Mouse (Mus musculus) forebrain, embryonic 15.5 days (tissue): ENCODE data around the gene Hspa8. TPM values are rescaled to one million over a fixed set of nuclear protein-coding genes. Genes with fewer than 3 reads are reported as not detected.
"Not testable (repeated sequence)": the region's sequence is repeated elsewhere in the genome, so short reads cannot be mapped to it uniquely, and the experiment has no call there.

Experiments
- ATAC-seq: fragments of 200-750 bp; cut with Nextera tagmentation; replicated peaks from 2 replicates; pipeline ENCODE4 v1.8.0; 2017; ENCODE audit warnings: mild to moderate bottlenecking, moderate TSS enrichment, moderate library complexity
- H3K27ac ChIP-seq: fragments of 300-500 bp; sonication (generic); replicated peaks from 2 replicates; pipeline ENCODE4 v1.5.1; 2015; ENCODE audit warnings: mild to moderate bottlenecking, inconsistent platforms
- H3K27me3 ChIP-seq: fragments of 300-500 bp; sonication (generic); 2 replicates; pipeline ENCODE4 v1.6.1; 2015; ENCODE audit warnings: inconsistent platforms
- H3K36me3 ChIP-seq: fragments of 300-500 bp; sonication (generic); 2 replicates; pipeline ENCODE4 v1.6.1; 2015; ENCODE audit warnings: mild to moderate bottlenecking, inconsistent platforms
- H3K4me1 ChIP-seq: fragments of 300-500 bp; sonication (generic); 2 replicates; pipeline ENCODE4 v1.6.1; 2015; ENCODE audit warnings: inconsistent platforms
- H3K4me2 ChIP-seq: fragments of 300-500 bp; sonication (generic); replicated peaks from 2 replicates; pipeline ENCODE4 v1.6.1; 2015; ENCODE audit warnings: mild to moderate bottlenecking, inconsistent platforms
- H3K4me3 ChIP-seq: fragments of 300-500 bp; sonication (generic); 2 replicates; pipeline ENCODE4 v1.5.1; 2015; ENCODE audit warnings: mild to moderate bottlenecking, inconsistent platforms
- H3K9ac ChIP-seq: fragments of 300-500 bp; sonication (generic); replicated peaks from 2 replicates; pipeline ENCODE4 v1.6.1; 2015; ENCODE audit warnings: mild to moderate bottlenecking, inconsistent platforms
- H3K9me3 ChIP-seq: fragments of 300-500 bp; sonication (generic); 2 replicates; pipeline ENCODE4 v1.6.1; 2016; ENCODE audit warnings: inconsistent platforms
- WGBS: fragments of 180-500 bp; shearing (Covaris S2); methylation state at CpG from one replicate; pipeline ENCODE4 v1.1.7; 2015; ENCODE audit warnings: mixed read lengths; 5-methylcytosine and 5-hydroxymethylcytosine counted together
- polyA plus RNA-seq: library from polyadenylated mRNA; unstranded; fragments of >200 nt; fragmentation: Nextera tagmentation; extraction: Ambion mirVana; gene quantifications from 2 replicates; pipeline ENCODE4 v1.2.1, GENCODE M21; 2015

Hspa8 gene
- polyA plus RNA-seq, 1 experiment from 2014 or later = 3,198 TPM

DNA sequence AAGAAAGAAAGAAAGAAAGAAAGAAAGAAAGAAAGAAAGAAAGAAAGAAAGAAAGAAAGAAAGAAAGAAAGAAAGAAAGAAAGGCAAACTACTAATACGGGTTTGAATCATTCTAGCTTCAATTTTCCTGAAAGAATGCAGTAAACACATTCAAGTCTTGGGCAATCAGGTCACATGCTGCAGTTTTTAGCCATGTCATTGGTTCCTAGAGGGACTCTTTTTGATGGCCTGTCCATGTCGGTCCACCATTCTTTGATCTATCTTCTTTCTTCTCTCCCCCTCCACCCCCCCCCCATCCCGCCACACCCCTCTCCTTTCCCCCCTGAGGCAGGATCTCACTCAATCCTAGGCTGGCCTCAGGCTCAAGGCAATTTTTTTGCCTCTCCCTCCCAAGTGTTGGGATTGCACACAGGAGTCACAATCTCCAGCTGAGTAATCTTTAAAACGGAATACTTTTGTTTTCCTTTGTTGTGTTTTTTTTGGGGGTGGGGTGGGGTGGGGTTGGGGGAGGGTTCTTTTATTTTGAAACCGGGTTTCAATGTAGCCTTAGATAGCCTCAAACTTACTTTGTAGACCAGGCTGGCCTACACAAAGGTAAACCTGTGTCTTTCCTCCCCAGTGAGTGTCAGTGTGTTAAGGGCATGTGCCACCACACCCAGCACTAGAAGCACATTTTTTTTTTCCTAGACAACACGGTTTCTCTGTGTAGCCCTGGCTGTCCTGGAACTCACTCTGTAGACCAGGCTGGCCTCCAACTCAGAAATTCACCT, 8.7 kb upstream of the Hspa8 start:
- no peak overlapping the region for H3K9ac ChIP-seq
- no peak overlapping the region for H3K4me2 ChIP-seq
- no peak for ATAC-seq
- H3K27me3 ChIP-seq = no peaks in the 10 kb centered on the region
- WGBS = 67% methylated on average over 6 of the region's 6 CpGs
- no peak overlapping the region for H3K27ac ChIP-seq
- H3K4me3 ChIP-seq = no peak overlapping the region
- H3K9me3 ChIP-seq = no peaks in the 10 kb centered on the region
- H3K36me3 ChIP-seq = no peaks in the 10 kb centered on the region
- H3K4me1 ChIP-seq = no peaks in the 10 kb centered on the region

DNA sequence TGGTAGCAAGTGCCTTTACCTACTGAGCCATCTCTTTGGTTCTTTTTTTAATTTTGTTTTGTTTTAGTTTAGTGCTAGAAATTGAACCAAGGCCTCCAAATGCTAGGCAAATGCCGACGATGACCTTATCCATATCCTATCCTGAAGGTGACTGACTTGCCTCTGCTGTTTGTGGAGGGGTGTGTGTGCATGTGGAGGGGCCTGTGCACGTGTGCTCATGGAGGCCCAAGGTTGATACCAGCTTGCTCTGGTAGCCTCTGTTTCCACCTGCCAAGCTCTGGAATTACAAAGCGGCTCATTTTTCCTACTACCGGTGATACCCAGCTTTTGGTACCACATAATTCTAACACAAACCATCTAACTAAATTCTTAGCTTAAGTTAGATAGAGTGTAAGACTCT, 7.2 kb upstream of the Hspa8 start:
- no peak for ATAC-seq
- Histone ChIP-seq H3K27ac (no peak overlapping the region), H3K4me1 (no peaks in the 10 kb centered on the region), H3K4me3 (no peak overlapping the region), H3K9ac (no peak overlapping the region), H3K27me3 (no peaks in the 10 kb centered on the region), H3K9me3 (no peaks in the 10 kb centered on the region), H3K36me3 (no peaks in the 10 kb centered on the region), H3K4me2 (no peak overlapping the region)
- WGBS = 99% methylated on average over 5 of the region's 5 CpGs

DNA sequence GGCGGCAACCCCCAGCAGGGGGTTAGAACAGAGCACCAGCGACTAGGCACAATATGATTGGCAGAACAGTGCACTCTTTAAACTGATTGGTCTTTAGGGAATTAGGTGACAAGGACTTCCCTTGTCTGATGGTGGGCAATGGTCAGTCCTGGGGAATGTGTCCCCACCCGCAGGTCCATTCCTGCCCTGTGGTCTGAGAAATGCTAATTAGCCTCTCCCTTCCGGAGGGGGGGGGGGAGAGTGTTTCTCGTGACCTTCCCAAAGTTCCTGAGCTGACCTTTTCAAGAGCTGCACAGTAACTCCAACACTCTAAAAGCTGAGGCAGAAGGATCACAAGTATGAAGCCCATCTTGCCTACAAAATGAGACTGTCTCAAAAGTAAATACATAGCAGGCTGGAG, 6.5 kb upstream of the Hspa8 start:
- no peak overlapping the region for H3K4me2 ChIP-seq
- H3K27ac ChIP-seq = no peak overlapping the region
- H3K4me1 ChIP-seq = peaks cover 4% of the 10 kb centered on the region
- H3K9me3 ChIP-seq = no peaks in the 10 kb centered on the region
- no peak for ATAC-seq
- H3K9ac ChIP-seq = no peak overlapping the region
- no peaks in the 10 kb centered on the region for H3K27me3 ChIP-seq
- no peak overlapping the region for H3K4me3 ChIP-seq
- H3K36me3 ChIP-seq = no peaks in the 10 kb centered on the region
- 42% methylated on average over 5 of the region's 5 CpGs for WGBS

DNA sequence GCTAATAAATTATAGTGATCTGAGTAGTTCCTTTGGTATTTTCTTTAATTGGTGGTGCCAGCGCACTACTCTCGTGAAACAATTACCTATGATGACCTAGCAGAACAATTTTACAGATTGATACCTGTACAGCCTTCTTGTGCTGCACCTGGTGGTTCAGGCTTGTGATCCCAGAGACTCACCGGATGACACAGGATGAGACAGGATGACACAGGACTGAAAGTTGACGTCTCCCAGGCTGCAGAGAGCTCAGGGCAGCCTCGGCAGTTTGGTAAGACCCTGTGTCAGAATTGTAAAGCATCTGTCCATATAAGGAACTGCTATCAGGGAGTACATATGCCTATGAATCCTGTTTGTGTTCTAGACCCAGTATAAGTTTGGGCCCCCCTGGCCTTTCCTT, 5.9 kb upstream of the Hspa8 start:
- H3K36me3 ChIP-seq = no peaks in the 10 kb centered on the region
- H3K9ac ChIP-seq = no peak overlapping the region
- H3K4me3 ChIP-seq = no peak overlapping the region
- H3K4me1 ChIP-seq = peaks cover 10% of the 10 kb centered on the region
- no peak overlapping the region for H3K4me2 ChIP-seq
- WGBS = 79% methylated on average over 5 of the region's 5 CpGs
- no peaks in the 10 kb centered on the region for H3K9me3 ChIP-seq
- H3K27ac ChIP-seq = no peak overlapping the region
- H3K27me3 ChIP-seq = no peaks in the 10 kb centered on the region
- no peak for ATAC-seq

DNA sequence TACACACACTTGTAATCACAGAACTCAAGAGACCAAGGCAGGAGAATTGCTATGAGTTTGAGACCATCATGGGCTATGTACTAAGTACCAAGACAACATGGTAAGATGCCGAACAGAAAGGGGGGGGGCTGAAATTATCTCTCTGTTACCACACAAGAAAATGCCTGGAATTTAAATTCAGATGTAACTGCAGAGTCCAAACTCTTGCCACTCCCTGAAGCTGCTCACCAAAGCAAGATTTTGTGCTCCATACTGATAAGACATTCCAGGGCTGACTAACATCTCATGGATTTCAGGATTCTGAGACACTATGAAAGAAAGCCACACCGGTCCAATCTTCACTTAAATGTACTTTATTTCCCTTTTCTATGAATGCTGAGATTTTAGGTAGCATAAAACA, 5.2 kb upstream of the Hspa8 start:
- no peak overlapping the region for H3K4me3 ChIP-seq
- H3K9ac ChIP-seq = no peak overlapping the region
- H3K4me1 ChIP-seq = peaks cover 11% of the 10 kb centered on the region
- no peaks in the 10 kb centered on the region for H3K36me3 ChIP-seq
- no peak overlapping the region for H3K27ac ChIP-seq
- 82% methylated on average over 2 of the region's 2 CpGs for WGBS
- H3K9me3 ChIP-seq = no peaks in the 10 kb centered on the region
- ATAC-seq = no peak
- H3K27me3 ChIP-seq = no peaks in the 10 kb centered on the region
- no peak overlapping the region for H3K4me2 ChIP-seq

DNA sequence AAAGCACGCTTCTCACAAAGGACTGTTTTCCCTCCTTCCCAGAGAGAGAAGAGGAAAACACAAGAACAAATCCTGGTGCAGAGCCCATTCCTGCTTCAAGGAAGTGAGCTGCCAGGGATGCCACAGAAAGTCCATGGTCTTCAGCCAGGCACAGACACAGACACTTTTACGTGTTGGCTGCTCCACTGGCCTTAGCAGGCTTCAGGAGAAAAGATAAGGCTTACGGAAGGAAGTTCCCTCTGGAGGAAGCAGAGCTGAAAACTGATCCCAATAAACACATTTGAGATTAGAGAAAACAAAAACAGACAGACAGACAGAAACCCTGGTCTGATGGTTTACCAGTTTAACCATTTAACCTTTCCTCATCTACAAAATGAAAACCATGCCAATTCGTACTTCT, 4.7 kb upstream of the Hspa8 start:
- H3K4me3 ChIP-seq = no peak overlapping the region
- H3K4me2 ChIP-seq = no peak overlapping the region
- no peak overlapping the region for H3K27ac ChIP-seq
- peaks cover 11% of the 10 kb centered on the region for H3K4me1 ChIP-seq
- no peaks in the 10 kb centered on the region for H3K27me3 ChIP-seq
- ATAC-seq = no peak
- H3K36me3 ChIP-seq = no peaks in the 10 kb centered on the region
- 78% methylated on average over 4 of the region's 4 CpGs for WGBS
- no peak overlapping the region for H3K9ac ChIP-seq
- H3K9me3 ChIP-seq = no peaks in the 10 kb centered on the region

DNA sequence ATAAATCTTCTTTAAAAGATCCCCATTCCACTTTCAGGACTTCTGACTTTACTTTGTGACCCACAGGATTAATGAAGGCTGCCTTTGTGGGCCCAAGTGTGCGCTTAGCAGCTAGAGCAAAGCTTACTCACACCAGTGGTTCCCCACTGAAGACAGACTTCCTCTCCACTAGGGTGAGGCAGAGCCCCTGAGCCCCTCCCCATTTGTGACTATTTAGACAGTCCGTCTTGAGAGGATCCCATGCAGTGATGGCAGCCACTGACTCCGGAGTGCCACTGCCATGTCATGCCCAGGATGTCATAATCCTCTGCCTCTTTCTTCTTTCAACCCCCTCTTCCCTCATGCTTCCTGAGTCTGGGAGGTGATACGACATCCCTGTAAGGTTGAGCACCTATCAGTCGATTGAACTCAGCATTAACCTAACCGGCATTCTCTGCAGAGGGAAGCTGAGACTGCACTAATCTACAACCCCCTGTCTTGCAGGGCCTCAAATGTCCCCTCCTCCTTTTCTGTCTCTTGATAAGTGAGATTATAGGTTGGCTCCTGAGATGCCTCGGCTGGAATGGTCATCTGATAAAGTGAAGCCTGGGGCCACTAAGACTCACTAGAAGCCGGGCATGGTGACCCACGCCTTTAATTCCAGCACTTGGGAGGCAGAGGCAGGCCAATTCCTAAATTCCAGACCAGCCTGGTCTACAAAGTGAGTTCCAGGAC, 2.4 kb upstream of the Hspa8 start:
- no peak for ATAC-seq
- Histone ChIP-seq H3K9me3 (no peaks in the 10 kb centered on the region), H3K36me3 (peaks cover under 1% of the 10 kb centered on the region; the same call in 1 of the 2 replicates), H3K4me2 (no peak overlapping the region), H3K27ac (no peak overlapping the region), H3K27me3 (no peaks in the 10 kb centered on the region), H3K4me1 (peaks cover 13% of the 10 kb centered on the region), H3K9ac (no peak overlapping the region), H3K4me3 (no peak overlapping the region)
- WGBS = 84% methylated on average over 9 of the region's 9 CpGs

DNA sequence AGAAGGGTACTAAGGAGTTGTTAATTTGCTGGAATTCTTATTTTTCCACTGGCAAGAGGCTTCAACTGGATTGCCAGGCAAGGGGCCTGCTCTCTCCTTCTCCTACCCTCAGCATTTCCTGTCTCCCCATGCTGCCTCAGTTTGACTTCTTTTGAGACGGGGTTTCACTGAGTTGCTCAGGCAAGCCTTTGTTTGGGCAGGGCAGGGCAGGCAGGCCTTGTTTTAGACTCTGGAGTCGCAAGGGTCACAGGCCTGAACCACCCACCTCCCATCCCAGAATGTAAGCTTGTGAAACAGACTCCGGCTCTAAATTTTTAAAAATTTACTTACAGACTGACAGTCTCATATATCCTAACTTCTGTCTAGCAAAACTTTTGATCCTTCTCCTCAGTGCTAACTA, 1.7 kb upstream of the Hspa8 start:
- Histone ChIP-seq H3K4me3 (no peak overlapping the region), H3K9ac (peak overlapping the region; percentile 79), H3K27me3 (no peaks in the 10 kb centered on the region), H3K4me1 (peaks cover 19% of the 10 kb centered on the region), H3K27ac (peak overlapping the region; percentile 99), H3K4me2 (no peak overlapping the region), H3K9me3 (no peaks in the 10 kb centered on the region), H3K36me3 (peaks cover 7% of the 10 kb centered on the region)
- ATAC-seq = no peak
- 47% methylated on average over 3 of the region's 3 CpGs for WGBS

DNA sequence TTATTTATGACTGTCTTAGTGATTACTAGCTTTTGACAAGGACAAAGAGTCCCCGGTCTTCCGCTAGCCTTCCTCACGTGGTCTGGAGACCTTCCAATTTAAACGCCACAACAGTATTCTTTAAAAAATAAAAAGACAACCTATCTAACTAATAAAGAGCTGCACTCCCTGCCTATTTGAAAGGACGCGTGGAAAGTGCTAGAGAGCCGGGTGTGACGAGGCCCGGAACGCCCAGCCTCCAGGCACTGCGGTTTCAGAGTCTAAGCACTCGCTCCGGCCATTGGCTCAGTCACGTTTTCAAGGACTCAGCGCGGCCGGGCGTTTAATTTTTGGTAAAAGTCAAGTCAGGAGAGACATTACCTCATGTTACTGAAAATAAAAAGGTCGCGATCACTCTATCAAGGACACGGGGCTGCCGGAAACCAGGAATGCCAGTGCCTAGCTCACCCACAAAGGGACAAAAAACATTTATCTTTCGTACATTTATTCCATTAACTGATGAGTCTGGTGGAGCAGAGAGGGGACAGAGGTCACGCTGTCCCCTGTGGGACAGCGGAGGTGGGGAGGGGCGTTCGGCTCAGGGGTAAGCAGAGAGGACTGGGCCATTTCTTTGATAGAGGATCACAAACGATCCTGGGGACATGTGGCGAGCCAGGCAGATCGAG, 815 bp upstream of the Hspa8 start:
- ATAC-seq = no peak; the same call in 1 of the 2 replicates
- WGBS = under 1% methylated on average over 30 of the region's 30 CpGs
- H3K36me3 ChIP-seq = peaks cover 12% of the 10 kb centered on the region
- no peaks in the 10 kb centered on the region for H3K9me3 ChIP-seq
- no peaks in the 10 kb centered on the region for H3K27me3 ChIP-seq
- H3K9ac ChIP-seq = peak overlapping the region; percentile 79
- H3K4me2 ChIP-seq = peak overlapping the region; percentile 68
- peak overlapping the region; percentile 99 for H3K27ac ChIP-seq
- H3K4me1 ChIP-seq = peaks cover 28% of the 10 kb centered on the region
- peak overlapping the region; percentile 86 for H3K4me3 ChIP-seq

DNA sequence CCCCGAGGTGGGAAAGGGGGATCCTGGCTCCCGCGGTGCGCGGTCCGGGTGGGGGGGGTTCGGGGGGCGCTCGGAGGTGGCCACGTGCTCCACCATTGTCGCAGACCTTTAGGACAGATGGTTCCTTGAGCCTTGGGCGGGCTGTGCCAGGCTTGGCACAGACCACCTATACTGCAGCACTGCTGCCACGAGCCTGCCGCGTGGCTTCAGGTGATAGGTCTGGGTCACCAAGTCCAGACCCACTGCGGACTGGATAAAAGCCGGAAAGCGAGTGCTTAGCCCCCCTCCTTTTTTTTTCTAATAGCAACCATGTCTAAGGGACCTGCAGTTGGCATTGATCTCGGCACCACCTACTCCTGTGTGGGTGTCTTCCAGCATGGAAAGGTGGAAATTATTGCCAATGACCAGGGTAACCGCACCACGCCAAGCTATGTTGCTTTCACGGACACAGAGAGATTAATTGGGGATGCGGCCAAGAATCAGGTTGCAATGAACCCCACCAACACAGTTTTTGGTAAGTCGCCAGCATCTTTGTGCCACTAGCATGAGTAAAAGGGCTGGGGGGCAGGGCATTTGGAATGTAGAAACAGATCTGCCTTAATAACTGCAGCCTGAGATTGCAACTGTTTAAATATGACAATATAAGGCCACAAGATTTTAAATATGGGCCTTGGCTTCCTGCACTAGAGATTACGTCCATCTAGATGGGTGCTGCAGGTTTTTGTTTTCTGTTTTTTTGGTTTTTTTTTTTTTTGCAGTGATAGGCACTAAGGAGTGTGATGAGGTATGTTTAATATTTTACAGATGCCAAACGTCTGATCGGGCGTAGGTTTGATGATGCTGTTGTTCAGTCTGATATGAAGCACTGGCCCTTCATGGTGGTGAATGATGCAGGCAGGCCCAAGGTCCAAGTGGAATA, 1.1 kb downstream of the Hspa8 start:
- Histone ChIP-seq H3K4me2 (peak overlapping the region; percentile 72), H3K27ac (peak overlapping the region; percentile 99), H3K4me1 (peaks cover 47% of the 10 kb centered on the region), H3K4me3 (peak overlapping the region; percentile 86), H3K36me3 (peaks cover 30% of the 10 kb centered on the region), H3K9ac (peak overlapping the region; percentile 98)
- ATAC-seq = peak; percentile 14
- WGBS = under 1% methylated on average over 28 of the region's 28 CpGs
- H3K27me3 ChIP-seq, H3K9me3 ChIP-seq: not testable (repeated sequence)

DNA sequence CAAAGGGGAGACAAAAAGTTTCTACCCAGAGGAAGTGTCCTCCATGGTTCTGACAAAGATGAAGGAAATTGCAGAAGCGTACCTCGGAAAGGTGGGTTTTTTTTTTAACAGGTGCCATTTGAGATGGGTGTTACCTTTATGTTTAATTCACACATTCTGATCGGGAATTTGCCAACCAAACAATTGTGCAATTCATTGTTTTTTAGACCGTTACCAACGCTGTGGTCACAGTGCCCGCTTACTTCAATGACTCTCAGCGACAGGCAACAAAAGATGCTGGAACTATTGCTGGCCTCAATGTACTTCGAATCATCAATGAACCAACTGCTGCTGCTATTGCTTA, 1.7 kb downstream of the Hspa8 start:
- peaks cover 53% of the 10 kb centered on the region for H3K4me1 ChIP-seq
- not testable (repeated sequence) for H3K9me3 ChIP-seq, ATAC-seq, H3K27ac ChIP-seq, H3K27me3 ChIP-seq
- WGBS = 2% methylated on average over 8 of the region's 8 CpGs
- peaks cover 31% of the 10 kb centered on the region for H3K36me3 ChIP-seq
- peak overlapping the region; percentile 98 for H3K9ac ChIP-seq
- peak overlapping the region; percentile 72 for H3K4me2 ChIP-seq
- H3K4me3 ChIP-seq = peak overlapping the region; percentile 86
